Comparison of ENCODE assay signal across 15 mouse cellular contexts in the genomic region with DNA sequence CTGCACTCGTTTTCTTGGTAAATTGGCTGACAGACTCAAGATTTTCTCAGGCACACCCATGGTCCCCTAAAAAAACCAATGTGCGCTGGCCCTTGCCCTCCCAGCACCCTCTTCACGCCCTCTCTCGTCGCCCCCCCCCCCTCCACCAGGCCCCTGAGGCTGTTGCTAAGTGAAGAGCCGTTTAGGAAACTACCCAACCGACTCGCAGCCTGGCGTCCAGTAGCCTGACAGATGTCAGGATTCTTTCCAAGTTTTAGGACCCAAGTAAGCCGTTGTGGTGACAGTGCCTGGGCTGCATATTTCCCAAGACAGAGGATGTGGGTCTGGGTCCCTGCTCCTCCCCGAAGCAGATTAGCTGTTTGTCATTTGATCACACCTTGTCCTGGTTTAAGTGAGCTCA. TPM values are rescaled to one million over a fixed set of nuclear protein-coding genes. Genes with fewer than 3 reads are reported as not detected.
A peak's percentile ranks its signal among the peaks of the same experiment; 100 is the strongest.
DNase-seq lines count a peak whose midpoint lies in the region; ATAC-seq and TF ChIP-seq lines count a peak whose summit lies in the region.
"Had no signal": no experiment of that assay in that cellular context is flagged by ENCODE, and none has a peak within 500 bp of the region (broad histone marks: within the 10 kb centered on the region; RNA-seq: fewer than 3 reads in every experiment).

No protein-coding gene starts in this region.

- no peaks in the 10 kb centered on the region for H3K9me3 ChIP-seq in heart, embryonic 11.5 days (replicated peaks; ENCODE audit: control insufficient read depth, low read length)
- no peaks in the 10 kb centered on the region for H3K9me3 ChIP-seq in forebrain, embryonic 11.5 days (ENCODE audit: control insufficient read depth, low read length)
- peaks cover 7% of the 10 kb centered on the region for H3K9me3 ChIP-seq in hindbrain, embryonic 16.5 days (ENCODE audit: control insufficient read depth, low read length)
- no peaks in the 10 kb centered on the region for H3K9me3 ChIP-seq in neural tube, embryonic 11.5 days (ENCODE audit: control insufficient read depth, low read length)
- H3K9me3 ChIP-seq in liver, postnatal 0 days (ENCODE audit: low read length) = no peaks in the 10 kb centered on the region

- TF ChIP-seq CTCF in liver, postnatal 0 days (IDR thresholded peaks at IDR 0.05; ENCODE audit: low read depth) = no peak

- H3K4me1 ChIP-seq in heart, embryonic 11.5 days (ENCODE audit: control insufficient read depth, insufficient read depth, low read length) = no peaks in the 10 kb centered on the region
- peaks cover 5% of the 10 kb centered on the region; the same call in 1 of the 2 replicates for H3K4me1 ChIP-seq in forebrain, embryonic 11.5 days (replicated peaks; ENCODE audit: control insufficient read depth, insufficient read depth, low read length)
- peaks cover 6% of the 10 kb centered on the region for H3K4me1 ChIP-seq in hindbrain, embryonic 16.5 days (ENCODE audit: control insufficient read depth, insufficient read depth, low read depth, low read length)
- H3K4me1 ChIP-seq in neural tube, embryonic 11.5 days (ENCODE audit: control insufficient read depth, insufficient read depth, low read length) = peaks cover 2% of the 10 kb centered on the region; the same call in 1 of the 2 replicates
- no peaks in the 10 kb centered on the region for H3K4me1 ChIP-seq in liver, postnatal 0 days (ENCODE audit: insufficient read depth)

- H3K4me3 ChIP-seq in heart, embryonic 11.5 days (ENCODE audit: low read depth, low read length) = no peak overlapping the region
- peak overlapping the region; percentile 65 for H3K4me3 ChIP-seq in forebrain, embryonic 11.5 days (ENCODE audit: low read depth, low read length)
- H3K4me3 ChIP-seq in hindbrain, embryonic 16.5 days (ENCODE audit: low read length) = peak overlapping the region; percentile 14; the same call in 1 of the 2 replicates
- peak overlapping the region; percentile 58 for H3K4me3 ChIP-seq in neural tube, embryonic 11.5 days (ENCODE audit: low read depth, low read length)
- H3K4me3 ChIP-seq in liver, postnatal 0 days (ENCODE audit: low read depth, low read length) = no peak overlapping the region

- DNase-seq in heart, postnatal 4 days = no peak
- DNase-seq in forebrain, embryonic 11.5 days (ENCODE audit: low spot score) = peak; percentile 51
- peak; percentile 9 for DNase-seq in neural tube, embryonic 11.5 days (ENCODE audit: low spot score)
- DNase-seq in spleen, postnatal 10 days (ENCODE audit: low spot score in 2 of 2) = no peak
- DNase-seq in cerebellum, postnatal 25 days = no peak
- DNase-seq in liver, postnatal 0 days = no peak
- DNase-seq: cerebellum, adult 18-20 months; kidney, adult 18-20 months; left cerebral cortex, postnatal 4 days had no signal

- H3K9ac ChIP-seq in heart, embryonic 11.5 days (ENCODE audit: low read depth, low read length) = no peak overlapping the region
- peak overlapping the region; percentile 53; the same call in 1 of the 2 replicates for H3K9ac ChIP-seq in forebrain, embryonic 11.5 days (ENCODE audit: low read length)
- no peak overlapping the region for H3K9ac ChIP-seq in hindbrain, embryonic 16.5 days (ENCODE audit: low read depth, low read length)
- no peak overlapping the region for H3K9ac ChIP-seq in neural tube, embryonic 11.5 days (ENCODE audit: low read length)
- H3K9ac ChIP-seq in liver, postnatal 0 days (replicated peaks) = no peak overlapping the region

- no peak for TF ChIP-seq EP300 in liver, postnatal 0 days (IDR thresholded peaks at IDR 0.05; ENCODE audit: low read depth)

- no peak for ATAC-seq in heart, embryonic 11.5 days (replicated peaks; ENCODE audit: insufficient number of reproducible peaks, low FRiP score, low TSS enrichment)
- ATAC-seq in forebrain, embryonic 11.5 days (replicated peaks; ENCODE audit: low FRiP score) = no peak
- ATAC-seq in hindbrain, embryonic 16.5 days = no peak
- no peak for ATAC-seq in neural tube, embryonic 11.5 days (ENCODE audit: insufficient read depth, low FRiP score, low TSS enrichment)
- ATAC-seq in liver, postnatal 0 days = no peak

- H3K27ac ChIP-seq in heart, embryonic 11.5 days (ENCODE audit: low read depth, low read length) = no peak overlapping the region
- no peak overlapping the region for H3K27ac ChIP-seq in forebrain, embryonic 11.5 days (ENCODE audit: low read depth, low read length)
- no peak overlapping the region for H3K27ac ChIP-seq in hindbrain, embryonic 16.5 days (ENCODE audit: low read depth, low read length)
- no peak overlapping the region for H3K27ac ChIP-seq in neural tube, embryonic 11.5 days (ENCODE audit: low read depth, low read length)
- H3K27ac ChIP-seq in liver, postnatal 0 days (ENCODE audit: low read depth) = no peak overlapping the region
- H3K27ac ChIP-seq: macrophage; stomach, postnatal 0 days had no signal

- peaks cover 69% of the 10 kb centered on the region for H3K27me3 ChIP-seq in heart, embryonic 11.5 days (ENCODE audit: control insufficient read depth, insufficient read depth, low read length)
- H3K27me3 ChIP-seq in forebrain, embryonic 11.5 days (ENCODE audit: control insufficient read depth, insufficient read depth, low read length) = no peaks in the 10 kb centered on the region
- H3K27me3 ChIP-seq in hindbrain, embryonic 16.5 days (replicated peaks; ENCODE audit: control insufficient read depth, insufficient read depth, low read length) = peaks cover 8% of the 10 kb centered on the region
- peaks cover 7% of the 10 kb centered on the region; the same call in 1 of the 2 replicates for H3K27me3 ChIP-seq in neural tube, embryonic 11.5 days (ENCODE audit: control insufficient read depth, insufficient read depth, low read length)
- H3K27me3 ChIP-seq in liver, postnatal 0 days (ENCODE audit: insufficient read depth, low read length) = peaks cover 53% of the 10 kb centered on the region

- H3K4me2 ChIP-seq in heart, embryonic 11.5 days = peak overlapping the region; percentile 32
- peak overlapping the region; percentile 54 for H3K4me2 ChIP-seq in forebrain, embryonic 11.5 days (ENCODE audit: low read depth, low read length, severe bottlenecking)
- peak overlapping the region; percentile 31 for H3K4me2 ChIP-seq in hindbrain, embryonic 16.5 days (ENCODE audit: low read length)
- peak overlapping the region; percentile 52 for H3K4me2 ChIP-seq in neural tube, embryonic 11.5 days (ENCODE audit: low read depth)
- no peak overlapping the region for H3K4me2 ChIP-seq in liver, postnatal 0 days (ENCODE audit: low read depth, low read length)

- no peaks in the 10 kb centered on the region for H3K36me3 ChIP-seq in heart, embryonic 11.5 days (ENCODE audit: control insufficient read depth, insufficient read depth, low read length)
- H3K36me3 ChIP-seq in forebrain, embryonic 11.5 days (ENCODE audit: control insufficient read depth, insufficient read depth, low read length) = no peaks in the 10 kb centered on the region
- no peaks in the 10 kb centered on the region for H3K36me3 ChIP-seq in hindbrain, embryonic 16.5 days (ENCODE audit: control insufficient read depth, insufficient read depth, low read length)
- H3K36me3 ChIP-seq in neural tube, embryonic 11.5 days (ENCODE audit: control insufficient read depth, insufficient read depth, low read length) = no peaks in the 10 kb centered on the region
- no peaks in the 10 kb centered on the region for H3K36me3 ChIP-seq in liver, postnatal 0 days (replicated peaks; ENCODE audit: insufficient read depth, low read length)

- 13% methylated on average over 11 of the region's 11 CpGs for WGBS in heart, embryonic 11.5 days (ENCODE audit: insufficient replicate concordance)
- 21% methylated on average over 11 of the region's 11 CpGs for WGBS in forebrain, embryonic 11.5 days
- 25% methylated on average over 11 of the region's 11 CpGs for whole genome bisulfite sequencing in hindbrain, embryonic 16.5 days
- WGBS in neural tube, embryonic 11.5 days = 21% methylated on average over 11 of the region's 11 CpGs
- WGBS in liver, postnatal 0 days (ENCODE audit: insufficient replicate concordance) = 16% methylated on average over 11 of the region's 11 CpGs

RNA-seq across cellular contexts. Expression of a gene that starts 2.2 kb away (rescaled TPM):
- 0.92 and 0.96 TPM in 2 replicates for polyA plus RNA-seq in heart, embryonic 11.5 days (2014; fragmentation: Nextera tagmentation; extraction: Ambion mirVana)
- total RNA-seq in heart, postnatal 4 days (2021) = not detected
- 10.0 and 19.3 TPM in 2 replicates for polyA plus RNA-seq in forebrain, embryonic 11.5 days (2014; fragmentation: Nextera tagmentation; extraction: Ambion mirVana)
- polyA plus RNA-seq in hindbrain, embryonic 16.5 days (2015; fragmentation: Nextera tagmentation; extraction: Ambion mirVana) = 0.60 and 0.74 TPM in 2 replicates
- 9.4 and 11.0 TPM in 2 replicates for polyA plus RNA-seq in neural tube, embryonic 11.5 days (2014; fragmentation: Nextera tagmentation; extraction: Ambion mirVana)
- polyA plus RNA-seq in liver, postnatal 0 days (2015; fragmentation: Nextera tagmentation; extraction: Ambion mirVana) = not detected in 2 replicates
- total RNA-seq: neutrophil, adult 5-6 weeks had no signal
- polyA plus RNA-seq: liver, embryonic 16.5 days; macrophage had no signal

Comparison
In these comparisons a context has a peak if more than half of its experiments do, and no peak if none do; other contexts are left out.
1. H3K4me3 ChIP-seq: peak in forebrain, embryonic 11.5 days (single experiment), hindbrain, embryonic 16.5 days (single experiment) and neural tube, embryonic 11.5 days (single experiment); none in heart, embryonic 11.5 days (single experiment) and liver, postnatal 0 days (single experiment).
2. DNase-seq: peak in forebrain, embryonic 11.5 days (single experiment) and neural tube, embryonic 11.5 days (single experiment); none in heart, postnatal 4 days (single experiment), spleen, postnatal 10 days (0 of 2), cerebellum, postnatal 25 days (0 of 2) and liver, postnatal 0 days (single experiment).